Comparison of ENCODE assay signal across 8 mouse cellular contexts in genomic region chr6:28422651-28423290, GRCm38 (mm10). TPM values are rescaled to one million over a fixed set of nuclear protein-coding genes. Genes with fewer than 3 reads are reported as not detected.
DNase-seq lines count a peak whose midpoint lies in the region; ATAC-seq and TF ChIP-seq lines count a peak whose summit lies in the region.

No protein-coding gene starts in this region.

- intact Hi-C loops in heart, postnatal 25 days (cut with DNase I) = loop anchor here (5.0 kb wide), 3 partner anchors 40 to 160 kb away; partner anchors contain the start of gene Snd1

- no peak for DNase-seq in heart, postnatal 25 days (ENCODE audit: low spot score)
- no peak for DNase-seq in MEL (ENCODE audit: low read depth, low spot score)
- no peak for DNase-seq in hindbrain, embryonic 10.5 days (ENCODE audit: low spot score)
- DNase-seq in frontal cortex, postnatal 14 days (ENCODE audit: low spot score in 2 of 2) = no peak
- no peak for DNase-seq in right cerebral cortex, postnatal 25 days
- no peak for DNase-seq in left cerebral cortex, adult 11 months (ENCODE audit: low spot score)

- peaks cover 13% of the 10 kb centered on the region for H3K79me2 ChIP-seq in MEL (ENCODE audit: control insufficient read depth, insufficient read depth, low read length, poor library complexity)

- H3K9me3 ChIP-seq in heart, embryonic 14.5 days (ENCODE audit: control insufficient read depth, low read length) = no peaks in the 10 kb centered on the region
- H3K9me3 ChIP-seq in MEL (replicated peaks; ENCODE audit: insufficient read depth, low read length) = no peaks in the 10 kb centered on the region
- H3K9me3 ChIP-seq in hindbrain, embryonic 10.5 days = no peaks in the 10 kb centered on the region
- no peaks in the 10 kb centered on the region for H3K9me3 ChIP-seq in midbrain, embryonic 12.5 days

- peaks cover 40% of the 10 kb centered on the region for H3K36me3 ChIP-seq in heart, embryonic 14.5 days (ENCODE audit: control insufficient read depth, insufficient read depth, low read length)
- peaks cover 0 to 17% of the 10 kb centered on the region in 2 experiments; a peak in 2 of 4 replicates for H3K36me3 ChIP-seq in MEL (ENCODE audit: control insufficient read depth in 1 of 2, insufficient read depth in 2 of 2, low read length in 2 of 2)
- H3K36me3 ChIP-seq in hindbrain, embryonic 10.5 days = peaks cover 49% of the 10 kb centered on the region
- peaks cover 36% of the 10 kb centered on the region for H3K36me3 ChIP-seq in midbrain, embryonic 12.5 days

- no peak for TF ChIP-seq EP300 in MEL (IDR thresholded peaks at IDR 0.05; ENCODE audit: low read depth in 1 of 2, low read length in 2 of 2)

- no peak for ATAC-seq in heart, embryonic 14.5 days (ENCODE audit: insufficient number of reproducible peaks, insufficient read depth, low FRiP score, low read depth)
- no peak for ATAC-seq in midbrain, embryonic 12.5 days (ENCODE audit: low FRiP score, low read depth)

- H3K27ac ChIP-seq in heart, embryonic 14.5 days (replicated peaks in 1 of 2; ENCODE audit: control insufficient read depth in 1 of 2, insufficient read depth in 1 of 2, low read depth in 2 of 2, low read length in 2 of 2) = peak overlapping the region; percentile 39 to 58; a peak in 1 of 4 replicates
- H3K27ac ChIP-seq in MEL (ENCODE audit: control insufficient read depth, low read depth, low read length) = peak overlapping the region; percentile 32; the same call in 1 of the 2 replicates
- H3K27ac ChIP-seq in hindbrain, embryonic 10.5 days = peak overlapping the region; percentile 97
- no peak overlapping the region for H3K27ac ChIP-seq in midbrain, embryonic 12.5 days (replicated peaks)

- TF ChIP-seq CTCF in MEL (IDR thresholded peaks at IDR 0.05 in 2 of 3, conservative IDR thresholded peaks at IDR 0.05 in 1 of 3; ENCODE audit: control insufficient read depth in 1 of 3, insufficient read depth in 1 of 3, low read depth in 2 of 3, low read length in 3 of 3, poor library complexity in 1 of 3, severe bottlenecking in 1 of 3) = no peak

- peak overlapping the region; percentile 48 for H3K4me2 ChIP-seq in heart, embryonic 14.5 days (ENCODE audit: low read length)
- peak overlapping the region; percentile 75 for H3K4me2 ChIP-seq in midbrain, embryonic 12.5 days (replicated peaks)

- H3K9ac ChIP-seq in heart, embryonic 14.5 days (ENCODE audit: low read length) = 0 out of 2 replicates have a peak overlapping the region, but pooled peaks have one; percentile 97
- H3K9ac ChIP-seq in MEL (ENCODE audit: control insufficient read depth, low read depth, low read length, poor library complexity, severe bottlenecking) = peak overlapping the region; percentile 64
- H3K9ac ChIP-seq in midbrain, embryonic 12.5 days (replicated peaks) = no peak overlapping the region

- TF ChIP-seq POLR2A in MEL (IDR thresholded peaks at IDR 0.05; ENCODE audit: control insufficient read depth in 1 of 2, insufficient read depth in 1 of 2, low read depth in 1 of 2, low read length in 2 of 2, poor library complexity in 1 of 2) = no peak

- H3K4me1 ChIP-seq in heart, embryonic 14.5 days (ENCODE audit: control insufficient read depth in 2 of 2, insufficient read depth in 2 of 2, low read length in 2 of 2) = peaks cover 21 to 43% of the 10 kb centered on the region in 2 experiments
- peaks cover 2 to 32% of the 10 kb centered on the region in 2 experiments for H3K4me1 ChIP-seq in MEL (ENCODE audit: control insufficient read depth in 1 of 2, insufficient read depth in 2 of 2, low read length in 2 of 2)
- H3K4me1 ChIP-seq in hindbrain, embryonic 10.5 days (replicated peaks) = peaks cover 40% of the 10 kb centered on the region
- H3K4me1 ChIP-seq in midbrain, embryonic 12.5 days = peaks cover 41% of the 10 kb centered on the region

- peak overlapping the region in 1 of 2 experiments; percentile 93; a peak in 2 of 4 replicates for H3K4me3 ChIP-seq in heart, embryonic 14.5 days (ENCODE audit: control insufficient read depth in 1 of 2, insufficient read depth in 1 of 2, low read depth in 1 of 2, low read length in 2 of 2)
- H3K4me3 ChIP-seq in MEL (ENCODE audit: control insufficient read depth in 1 of 2, insufficient read depth in 1 of 2, low read depth in 2 of 2, low read length in 2 of 2) = peak overlapping the region; percentile 36 to 46
- peak overlapping the region; percentile 80 for H3K4me3 ChIP-seq in hindbrain, embryonic 10.5 days
- peak overlapping the region; percentile 95 for H3K4me3 ChIP-seq in midbrain, embryonic 12.5 days

- no peak for TF ChIP-seq RAD21 in MEL (IDR thresholded peaks at IDR 0.05; ENCODE audit: low read depth, low read length)

- no peaks in the 10 kb centered on the region for H3K27me3 ChIP-seq in heart, embryonic 14.5 days (ENCODE audit: control insufficient read depth, insufficient read depth, low read length)
- H3K27me3 ChIP-seq in MEL (ENCODE audit: control insufficient read depth in 1 of 2, insufficient read depth in 2 of 2, low read length in 2 of 2) = no peaks in the 10 kb centered on the region
- no peaks in the 10 kb centered on the region for H3K27me3 ChIP-seq in hindbrain, embryonic 10.5 days (ENCODE audit: insufficient read depth, poor library complexity, severe bottlenecking)
- no peaks in the 10 kb centered on the region for H3K27me3 ChIP-seq in midbrain, embryonic 12.5 days

- WGBS in heart, embryonic 14.5 days = 67% methylated on average over 15 of the region's 15 CpGs
- 73% methylated on average over 15 of the region's 15 CpGs for WGBS in hindbrain, embryonic 10.5 days
- WGBS in midbrain, embryonic 12.5 days = 72% methylated on average over 15 of the region's 15 CpGs

TF ChIP-seq in MEL, 35 proteins besides CTCF, POLR2A, EP300 and RAD21:
- TF ChIP-seq USF1 (IDR thresholded peaks at IDR 0.05; ENCODE audit: low read depth, low read length) (no peak), USF2 (IDR thresholded peaks at IDR 0.05; ENCODE audit: borderline replicate concordance in 1 of 2, insufficient read depth in 1 of 2, low read depth in 1 of 2, low read length in 2 of 2) (no peak), ZNF384 (IDR thresholded peaks at IDR 0.05; ENCODE audit: low read depth, low read length) (peak; percentile 60)

RNA-seq across cellular contexts. Expression of gene Arf5, which starts 0.6 kb away (rescaled TPM):
- 239 and 250 TPM in 2 replicates for polyA plus RNA-seq in heart, embryonic 14.5 days (2014; fragmentation: Nextera tagmentation; extraction: Ambion mirVana)
- 100 to 1,000 TPM; 159 to 161 TPM for total RNA-seq in heart, postnatal 25 days (2021)
- 89.4 and 92.8 TPM in 2 replicates for total RNA-seq in MEL (2012; rRNA removed)
- 100 to 1,000 TPM in 1 of 2 experiments, not detected in 1; 292 TPM for polyA plus RNA-seq in MEL (2012; ENCODE audit: insufficient read depth in 1 of 2, insufficient read length in 2 of 2, low read depth in 1 of 2, low replicate concordance in 2 of 2, missing spikeins in 1 of 2)
- 302 and 343 TPM in 2 replicates for polyA plus RNA-seq in hindbrain, embryonic 10.5 days (2016; fragmentation: Nextera tagmentation; extraction: Ambion mirVana)
- polyA plus RNA-seq in midbrain, embryonic 12.5 days (2016; fragmentation: Nextera tagmentation; extraction: Ambion mirVana) = 318 and 320 TPM in 2 replicates

RNA-seq across cellular contexts. Expression of gene Fscn3, which starts 4.8 kb away (rescaled TPM):
- polyA plus RNA-seq in heart, embryonic 14.5 days (2014; fragmentation: Nextera tagmentation; extraction: Ambion mirVana) = not detected in 2 replicates
- total RNA-seq in heart, postnatal 25 days (2021) = not detected
- total RNA-seq in MEL (2012; rRNA removed) = not detected in 2 replicates
- not detected for polyA plus RNA-seq in MEL (2012; ENCODE audit: insufficient read depth in 1 of 2, insufficient read length in 2 of 2, low read depth in 1 of 2, low replicate concordance in 2 of 2, missing spikeins in 1 of 2)
- polyA plus RNA-seq in hindbrain, embryonic 10.5 days (2016; fragmentation: Nextera tagmentation; extraction: Ambion mirVana) = not detected in 2 replicates
- not detected in 2 replicates for polyA plus RNA-seq in midbrain, embryonic 12.5 days (2016; fragmentation: Nextera tagmentation; extraction: Ambion mirVana)

RNA-seq across cellular contexts. Expression of gene Gcc1, which starts 5.4 kb away (rescaled TPM):
- 4.6 and 4.9 TPM in 2 replicates for polyA plus RNA-seq in heart, embryonic 14.5 days (2014; fragmentation: Nextera tagmentation; extraction: Ambion mirVana)
- total RNA-seq in heart, postnatal 25 days (2021) = 1 to 10 TPM; 7.3 to 7.8 TPM
- total RNA-seq in MEL (2012; rRNA removed) = 6.7 and 9.2 TPM in 2 replicates
- 1 to 10 TPM in 1 of 2 experiments, not detected in 1; 9.0 TPM for polyA plus RNA-seq in MEL (2012; ENCODE audit: insufficient read depth in 1 of 2, insufficient read length in 2 of 2, low read depth in 1 of 2, low replicate concordance in 2 of 2, missing spikeins in 1 of 2)
- polyA plus RNA-seq in hindbrain, embryonic 10.5 days (2016; fragmentation: Nextera tagmentation; extraction: Ambion mirVana) = 11.9 and 13.0 TPM in 2 replicates
- 15.3 and 16.1 TPM in 2 replicates for polyA plus RNA-seq in midbrain, embryonic 12.5 days (2016; fragmentation: Nextera tagmentation; extraction: Ambion mirVana)

RNA-seq across cellular contexts. Expression of gene Zfp800, which starts 25.0 kb away (rescaled TPM):
- polyA plus RNA-seq in heart, embryonic 14.5 days (2014; fragmentation: Nextera tagmentation; extraction: Ambion mirVana) = 15.6 and 18.2 TPM in 2 replicates
- total RNA-seq in heart, postnatal 25 days (2021) = 10 to 100 TPM in 1 of 2 experiments, 1 to 10 TPM in 1; 9.7 to 12.2 TPM
- 36.3 and 43.2 TPM in 2 replicates for total RNA-seq in MEL (2012; rRNA removed)
- 10 to 100 TPM; 41.6 to 71.9 TPM for polyA plus RNA-seq in MEL (2012; ENCODE audit: insufficient read depth in 1 of 2, insufficient read length in 2 of 2, low read depth in 1 of 2, low replicate concordance in 2 of 2, missing spikeins in 1 of 2)
- 17.5 and 20.7 TPM in 2 replicates for polyA plus RNA-seq in hindbrain, embryonic 10.5 days (2016; fragmentation: Nextera tagmentation; extraction: Ambion mirVana)
- 36.8 and 40.3 TPM in 2 replicates for polyA plus RNA-seq in midbrain, embryonic 12.5 days (2016; fragmentation: Nextera tagmentation; extraction: Ambion mirVana)

RNA-seq across cellular contexts. Expression of gene Pax4, which starts 26.4 kb away (rescaled TPM):
- not detected in 2 replicates for polyA plus RNA-seq in heart, embryonic 14.5 days (2014; fragmentation: Nextera tagmentation; extraction: Ambion mirVana)
- total RNA-seq in heart, postnatal 25 days (2021) = not detected
- total RNA-seq in MEL (2012; rRNA removed) = not detected in 2 replicates
- not detected for polyA plus RNA-seq in MEL (2012; ENCODE audit: insufficient read depth in 1 of 2, insufficient read length in 2 of 2, low read depth in 1 of 2, low replicate concordance in 2 of 2, missing spikeins in 1 of 2)
- polyA plus RNA-seq in hindbrain, embryonic 10.5 days (2016; fragmentation: Nextera tagmentation; extraction: Ambion mirVana) = not detected in 2 replicates
- not detected in 2 replicates for polyA plus RNA-seq in midbrain, embryonic 12.5 days (2016; fragmentation: Nextera tagmentation; extraction: Ambion mirVana)
